Mouse (Mus musculus): Measurements from ENCODE around the gene Acr. TPM values are rescaled to one million over a fixed set of nuclear protein-coding genes. Genes with fewer than 3 reads are reported as not detected.

The Acr gene
- 0.11 and 0.13 TPM in 2 replicates for polyA plus RNA-seq (2015; fragmentation: Nextera tagmentation; extraction: Ambion mirVana)

- WGBS: 87% methylated on average over 6 of the region's 6 CpGs
- no peak within 1 kb of the TSS for H3K4me3 ChIP-seq (ENCODE audit: low read length)
- no peak within 1 kb of the TSS for H3K4me2 ChIP-seq (ENCODE audit: low read depth, low read length)
- no peaks in the 10 kb centered on the region for H3K27me3 ChIP-seq (replicated peaks; ENCODE audit: control insufficient read depth, insufficient read depth, low read length)
- H3K27ac ChIP-seq (ENCODE audit: low read length): no peak within 1 kb of the TSS
- ATAC-seq: no peak
- H3K36me3 ChIP-seq (ENCODE audit: control insufficient read depth, insufficient read depth, low read length): no peaks in the 10 kb centered on the region
- H3K9ac ChIP-seq (ENCODE audit: low read depth, low read length): no peak within 1 kb of the TSS
- no peaks in the 10 kb centered on the region for H3K9me3 ChIP-seq (ENCODE audit: control insufficient read depth, low read length)
- no peaks in the 10 kb centered on the region for H3K4me1 ChIP-seq (ENCODE audit: control insufficient read depth, insufficient read depth, low read length)
These were observed at the start of gene Acr for GRCm38 (mm10) chr15:89568114-89568513. TSS of gene Acr (plus strand) at chr15:89568326.

DNA sequence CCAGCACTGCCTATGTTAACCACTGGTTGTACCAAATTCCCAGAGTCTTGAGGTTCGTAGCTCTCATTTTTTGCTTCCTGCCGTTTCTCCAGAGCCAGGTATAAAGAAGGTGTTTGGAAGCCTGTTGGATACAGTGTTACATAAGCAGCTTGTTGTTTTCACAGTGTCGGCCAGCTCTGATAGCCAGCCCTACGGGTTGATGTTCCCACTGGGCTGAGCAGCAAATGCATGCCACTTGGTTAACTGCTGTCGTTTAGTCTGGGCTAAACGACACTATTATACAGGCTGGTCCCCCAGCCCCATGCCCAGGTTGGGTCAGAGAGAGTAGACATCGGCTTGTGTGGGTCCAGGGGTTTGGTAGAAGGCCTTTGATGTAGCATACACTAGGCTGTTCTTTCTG, 46.2 kb upstream of the Acr start:
- no peaks in the 10 kb centered on the region for H3K36me3 ChIP-seq (ENCODE audit: control insufficient read depth, insufficient read depth, low read length)
- no peak for ATAC-seq
- WGBS: 75% methylated on average over 7 of the region's 7 CpGs
- H3K4me3 ChIP-seq (ENCODE audit: low read length): no peak overlapping the region
- peaks cover 9% of the 10 kb centered on the region; the same call in 1 of the 2 replicates for H3K4me1 ChIP-seq (ENCODE audit: control insufficient read depth, insufficient read depth, low read length)
- peaks cover 24% of the 10 kb centered on the region for H3K27me3 ChIP-seq (replicated peaks; ENCODE audit: control insufficient read depth, insufficient read depth, low read length)
- H3K4me2 ChIP-seq (ENCODE audit: low read depth, low read length): no peak overlapping the region
- no peaks in the 10 kb centered on the region for H3K9me3 ChIP-seq (ENCODE audit: control insufficient read depth, low read length)
- no peak overlapping the region for H3K9ac ChIP-seq (ENCODE audit: low read depth, low read length)
- H3K27ac ChIP-seq (ENCODE audit: low read length): no peak overlapping the region

DNA sequence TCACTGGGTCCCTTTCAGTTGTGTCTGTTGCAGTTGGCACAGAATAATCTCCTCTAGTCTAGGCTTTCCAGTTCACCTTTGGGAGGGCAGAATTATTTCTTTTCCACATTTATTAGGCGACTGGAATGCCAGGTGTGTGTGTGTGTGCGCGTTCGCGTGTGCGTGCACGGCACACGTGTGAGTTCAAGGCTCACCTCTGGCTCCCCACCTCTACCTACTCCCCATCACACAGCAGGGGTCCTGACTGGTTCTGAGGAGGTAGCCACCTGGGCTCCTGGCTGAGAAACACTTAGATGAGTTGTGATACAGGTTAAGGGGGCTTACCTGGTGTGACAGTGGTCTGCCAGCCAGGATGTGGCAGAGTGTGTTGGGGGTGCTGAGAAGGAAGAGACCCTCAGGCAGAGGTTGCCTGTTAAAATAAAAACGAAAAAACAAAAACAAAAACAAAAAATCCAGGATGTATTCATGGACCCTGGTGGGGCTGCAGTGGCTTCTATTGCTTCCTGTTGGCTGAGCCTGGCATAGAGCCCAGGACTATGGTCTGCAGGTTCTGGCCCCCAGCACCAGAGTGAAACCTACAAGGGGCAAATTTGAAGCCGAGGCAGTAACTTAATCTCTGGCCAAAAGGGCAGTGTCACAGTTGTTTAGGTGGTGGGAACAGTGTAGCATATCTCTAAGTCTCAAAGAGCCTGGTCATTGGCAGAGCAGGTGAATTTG, 45.4 kb upstream of the Acr start:
- Histone ChIP-seq H3K9ac (ENCODE audit: low read depth, low read length) (no peak overlapping the region), H3K4me2 (ENCODE audit: low read depth, low read length) (no peak overlapping the region), H3K9me3 (ENCODE audit: control insufficient read depth, low read length) (no peaks in the 10 kb centered on the region), H3K36me3 (ENCODE audit: control insufficient read depth, insufficient read depth, low read length) (no peaks in the 10 kb centered on the region), H3K4me1 (ENCODE audit: control insufficient read depth, insufficient read depth, low read length) (peaks cover 9% of the 10 kb centered on the region; the same call in 1 of the 2 replicates), H3K27ac (ENCODE audit: low read length) (no peak overlapping the region), H3K27me3 (replicated peaks; ENCODE audit: control insufficient read depth, insufficient read depth, low read length) (peaks cover 24% of the 10 kb centered on the region), H3K4me3 (ENCODE audit: low read length) (no peak overlapping the region)
- ATAC-seq: no peak
- WGBS: 87% methylated on average over 10 of the region's 10 CpGs

GRCm38 (mm10) chr15:89523283-89523832, 44.8 kb upstream of the Acr start:
- no peak overlapping the region for H3K27ac ChIP-seq (ENCODE audit: low read length)
- 10% methylated on average over 25 of the region's 47 CpGs for WGBS
- peak overlapping the region; percentile 60 for H3K4me3 ChIP-seq (ENCODE audit: low read length)
- ATAC-seq: peak; percentile 79
- peaks cover 24% of the 10 kb centered on the region for H3K27me3 ChIP-seq (replicated peaks; ENCODE audit: control insufficient read depth, insufficient read depth, low read length)
- H3K9me3 ChIP-seq (ENCODE audit: control insufficient read depth, low read length): no peaks in the 10 kb centered on the region
- peaks cover 9% of the 10 kb centered on the region; the same call in 1 of the 2 replicates for H3K4me1 ChIP-seq (ENCODE audit: control insufficient read depth, insufficient read depth, low read length)
- peak overlapping the region; percentile 65 for H3K9ac ChIP-seq (ENCODE audit: low read depth, low read length)
- peak overlapping the region; percentile 88 for H3K4me2 ChIP-seq (ENCODE audit: low read depth, low read length)
- no peaks in the 10 kb centered on the region for H3K36me3 ChIP-seq (ENCODE audit: control insufficient read depth, insufficient read depth, low read length)

- peak overlapping the region; percentile 65 for H3K9ac ChIP-seq (ENCODE audit: low read depth, low read length)
- ATAC-seq: peak; percentile 26; the same call in 1 of the 2 replicates
- no peaks in the 10 kb centered on the region for H3K36me3 ChIP-seq (ENCODE audit: control insufficient read depth, insufficient read depth, low read length)
- 13% methylated on average over 39 of the region's 52 CpGs for WGBS
- H3K27ac ChIP-seq (ENCODE audit: low read length): no peak overlapping the region
- H3K4me1 ChIP-seq (ENCODE audit: control insufficient read depth, insufficient read depth, low read length): peaks cover 9% of the 10 kb centered on the region; the same call in 1 of the 2 replicates
- H3K9me3 ChIP-seq (ENCODE audit: control insufficient read depth, low read length): no peaks in the 10 kb centered on the region
- peaks cover 24% of the 10 kb centered on the region for H3K27me3 ChIP-seq (replicated peaks; ENCODE audit: control insufficient read depth, insufficient read depth, low read length)
- H3K4me3 ChIP-seq (ENCODE audit: low read length): peak overlapping the region; percentile 60
- H3K4me2 ChIP-seq (ENCODE audit: low read depth, low read length): peak overlapping the region; percentile 88
These were observed 44.0 kb upstream of the Acr start for GRCm38 (mm10) chr15:89524001-89524571.

- Histone ChIP-seq H3K27ac (ENCODE audit: low read length) (no peak overlapping the region), H3K27me3 (replicated peaks; ENCODE audit: control insufficient read depth, insufficient read depth, low read length) (peaks cover 24% of the 10 kb centered on the region), H3K4me2 (ENCODE audit: low read depth, low read length) (peak overlapping the region; percentile 88), H3K4me1 (ENCODE audit: control insufficient read depth, insufficient read depth, low read length) (peaks cover 9% of the 10 kb centered on the region; the same call in 1 of the 2 replicates), H3K4me3 (ENCODE audit: low read length) (no peak overlapping the region; the same call in 1 of the 2 replicates), H3K9me3 (ENCODE audit: control insufficient read depth, low read length) (no peaks in the 10 kb centered on the region), H3K36me3 (ENCODE audit: control insufficient read depth, insufficient read depth, low read length) (no peaks in the 10 kb centered on the region), H3K9ac (ENCODE audit: low read depth, low read length) (no peak overlapping the region)
- no peak for ATAC-seq
- 75% methylated on average over 8 of the region's 8 CpGs for WGBS
These were observed 43.3 kb upstream of the Acr start for GRCm38 (mm10) chr15:89524611-89525415.

DNA sequence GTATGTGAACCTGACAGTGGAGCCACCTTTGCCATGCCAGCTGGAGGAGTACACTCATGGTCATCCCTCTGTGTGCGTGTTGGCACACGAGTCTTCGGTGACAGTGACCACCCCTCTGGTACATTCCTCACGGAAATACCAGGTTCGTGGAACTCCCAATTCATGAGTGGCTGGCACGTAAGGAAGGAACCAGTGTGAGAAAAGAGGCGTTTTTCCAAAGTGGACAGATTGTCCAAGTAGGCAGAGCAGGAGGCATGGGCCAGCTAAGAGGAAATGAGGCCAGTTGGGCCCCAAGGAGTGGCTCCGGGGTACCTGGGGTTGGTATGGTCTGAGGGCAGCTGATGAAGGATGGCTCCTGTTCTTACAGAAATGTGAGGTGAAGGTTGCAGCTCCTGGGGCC, 42.7 kb upstream of the Acr start:
- no peaks in the 10 kb centered on the region for H3K9me3 ChIP-seq (ENCODE audit: control insufficient read depth, low read length)
- no peak overlapping the region for H3K4me3 ChIP-seq (ENCODE audit: low read length)
- no peak for ATAC-seq
- WGBS: 94% methylated on average over 8 of the region's 8 CpGs
- H3K4me1 ChIP-seq (ENCODE audit: control insufficient read depth, insufficient read depth, low read length): peaks cover 9% of the 10 kb centered on the region; the same call in 1 of the 2 replicates
- H3K27me3 ChIP-seq (replicated peaks; ENCODE audit: control insufficient read depth, insufficient read depth, low read length): peaks cover 24% of the 10 kb centered on the region
- no peaks in the 10 kb centered on the region for H3K36me3 ChIP-seq (ENCODE audit: control insufficient read depth, insufficient read depth, low read length)
- no peak overlapping the region for H3K27ac ChIP-seq (ENCODE audit: low read length)
- no peak overlapping the region for H3K9ac ChIP-seq (ENCODE audit: low read depth, low read length)
- no peak overlapping the region for H3K4me2 ChIP-seq (ENCODE audit: low read depth, low read length)

GRCm38 (mm10) chr15:89525896-89526295, 42.2 kb upstream of the Acr start:
- 75% methylated on average over 7 of the region's 7 CpGs for WGBS
- no peaks in the 10 kb centered on the region for H3K9me3 ChIP-seq (ENCODE audit: control insufficient read depth, low read length)
- no peaks in the 10 kb centered on the region for H3K36me3 ChIP-seq (ENCODE audit: control insufficient read depth, insufficient read depth, low read length)
- no peak overlapping the region for H3K4me2 ChIP-seq (ENCODE audit: low read depth, low read length)
- no peak overlapping the region for H3K27ac ChIP-seq (ENCODE audit: low read length)
- peaks cover 24% of the 10 kb centered on the region for H3K27me3 ChIP-seq (replicated peaks; ENCODE audit: control insufficient read depth, insufficient read depth, low read length)
- ATAC-seq: no peak
- H3K4me3 ChIP-seq (ENCODE audit: low read length): no peak overlapping the region
- H3K9ac ChIP-seq (ENCODE audit: low read depth, low read length): no peak overlapping the region
- peaks cover 9% of the 10 kb centered on the region; the same call in 1 of the 2 replicates for H3K4me1 ChIP-seq (ENCODE audit: control insufficient read depth, insufficient read depth, low read length)

DNA sequence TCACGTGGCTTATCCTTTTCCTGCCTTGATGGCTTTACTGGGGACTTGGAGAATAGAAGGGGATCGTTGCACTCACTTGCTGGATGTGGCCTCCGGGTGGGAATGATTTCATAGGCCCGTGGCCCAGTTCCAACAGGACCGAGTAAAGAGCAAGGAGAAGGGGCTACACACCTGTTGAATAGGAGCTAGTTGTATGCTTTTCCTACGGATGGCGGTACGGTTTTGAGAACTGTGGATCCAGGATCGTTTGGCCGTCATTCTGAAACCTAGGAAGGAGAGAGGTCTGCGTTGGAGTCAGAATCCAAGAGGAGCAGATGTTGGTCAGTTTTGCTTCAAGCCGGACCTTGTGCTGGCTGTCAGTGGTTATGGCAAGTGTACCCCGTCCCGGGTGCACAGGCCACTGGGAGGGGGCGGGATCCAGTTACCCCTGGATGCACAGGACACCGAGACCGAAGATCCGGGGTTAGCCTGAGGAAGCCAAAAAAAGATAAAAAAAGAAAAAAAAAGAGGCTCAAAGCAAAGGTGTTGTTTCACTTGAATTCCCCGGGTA, 41.3 kb upstream of the Acr start:
- no peak overlapping the region for H3K4me2 ChIP-seq (ENCODE audit: low read depth, low read length)
- ATAC-seq: no peak
- peaks cover 11% of the 10 kb centered on the region for H3K4me1 ChIP-seq (ENCODE audit: control insufficient read depth, insufficient read depth, low read length)
- no peaks in the 10 kb centered on the region for H3K36me3 ChIP-seq (ENCODE audit: control insufficient read depth, insufficient read depth, low read length)
- no peak overlapping the region for H3K27ac ChIP-seq (ENCODE audit: low read length)
- H3K27me3 ChIP-seq (replicated peaks; ENCODE audit: control insufficient read depth, insufficient read depth, low read length): peaks cover 24% of the 10 kb centered on the region
- 92% methylated on average over 19 of the region's 19 CpGs for WGBS
- no peak overlapping the region for H3K4me3 ChIP-seq (ENCODE audit: low read length)
- H3K9ac ChIP-seq (ENCODE audit: low read depth, low read length): no peak overlapping the region
- H3K9me3 ChIP-seq (ENCODE audit: control insufficient read depth, low read length): no peaks in the 10 kb centered on the region
